Mouse (Mus musculus): ENCODE measurements around the gene Snd1.

DNA sequence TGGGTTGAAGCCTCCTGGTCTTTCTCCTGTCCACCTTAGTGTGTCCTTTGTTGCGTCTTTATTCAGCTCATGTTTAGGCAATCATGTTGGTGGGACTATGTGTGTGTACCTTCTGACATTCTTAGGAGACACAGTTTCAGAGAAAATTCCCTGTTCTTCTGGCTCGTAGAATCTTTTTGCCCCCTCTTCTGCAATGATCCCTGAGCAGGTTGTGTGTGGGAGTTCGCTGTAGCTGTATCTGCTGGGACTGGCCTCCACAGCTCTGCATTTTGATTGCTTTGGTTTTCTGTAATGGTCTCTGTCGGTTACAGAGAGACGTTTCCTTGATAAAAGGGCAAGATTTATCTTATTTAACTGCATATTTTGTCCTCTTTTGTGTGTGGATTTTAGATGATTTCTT, 122.3 kb downstream of the Snd1 start:
- TF ChIP-seq CTCF (IDR thresholded peaks at IDR 0.05; ENCODE audit: borderline replicate concordance, insufficient read depth, low read length) (no peak), POLR2A (IDR thresholded peaks at IDR 0.05; ENCODE audit: low read depth, low read length) (no peak)

All from embryonic fibroblast, embryonic 13.5 days (primary cell).